Mouse (Mus musculus) C2C12 (cell line): ENCODE data around the gene Armcx4. TPM values are rescaled to one million over a fixed set of nuclear protein-coding genes. Genes with fewer than 3 reads are reported as not detected.

Experiments used
- H3K27me3 ChIP-seq: one replicate; pipeline ENCODE4 v1.6.1; 2011; ENCODE audit not compliant: control insufficient read depth, insufficient read depth, insufficient read length
- H3K36me3 ChIP-seq: one replicate; pipeline ENCODE4 v1.6.1; 2011; ENCODE audit not compliant: control insufficient read depth, insufficient read depth
- H3K4me3 ChIP-seq: one replicate; pipeline ENCODE4 v1.5.1; 2011; ENCODE audit warnings: mild to moderate bottlenecking, control low read depth; ENCODE audit not compliant: poor library complexity, insufficient read depth, severe bottlenecking
- H3K79me2 ChIP-seq: one replicate; pipeline ENCODE4 v1.6.1; 2011; ENCODE audit not compliant: control insufficient read depth, insufficient read depth
- H3K79me3 ChIP-seq: one replicate; pipeline ENCODE4 v1.6.1; 2011; ENCODE audit warnings: low read depth, control low read depth
- H3ac ChIP-seq: one replicate; pipeline ENCODE3; 2011; ENCODE audit warnings: low read depth; ENCODE audit not compliant: control insufficient read depth, insufficient read length
- CEBPB ChIP-seq: IDR thresholded peaks from one replicate; pipeline ENCODE4 v1.6.1; 2011; ENCODE audit warnings: low read depth, mild to moderate bottlenecking, control low read depth, moderate library complexity
- CTCF ChIP-seq: IDR thresholded peaks from one replicate; pipeline ENCODE4 v1.5.1; 2011; ENCODE audit not compliant: control insufficient read depth, insufficient read depth, insufficient read length
- FOSL1 ChIP-seq: IDR thresholded peaks from one replicate; pipeline ENCODE4 v1.8.0; 2011; ENCODE audit warnings: mild to moderate bottlenecking, low read length; ENCODE audit not compliant: poor library complexity, insufficient read depth, severe bottlenecking
- MAX ChIP-seq: IDR thresholded peaks from one replicate; pipeline ENCODE4 v1.6.1; 2011; ENCODE audit warnings: mild to moderate bottlenecking, control low read depth
- MYOD1 ChIP-seq: IDR thresholded peaks from one replicate; pipeline ENCODE4 v1.6.1; 2011; ENCODE audit warnings: low read depth; ENCODE audit not compliant: control insufficient read depth, insufficient read length
- MYOG ChIP-seq: IDR thresholded peaks from one replicate; pipeline ENCODE4 v1.6.1; 2011; ENCODE audit not compliant: control insufficient read depth, insufficient read length; ENCODE audit errors: extremely low read depth
- USF1 ChIP-seq: IDR thresholded peaks from one replicate; pipeline ENCODE4 v1.6.1; 2011; ENCODE audit warnings: low read depth, mild to moderate bottlenecking, control low read depth, moderate library complexity
- long read RNA-seq, 2 experiments: library from polyadenylated mRNA; unstranded; transcript quantifications; one replicate each; pipeline ENCODE4 v2.0.0; 2019 to 2020
- polyA plus RNA-seq: library from polyadenylated mRNA; unstranded; fragments of >200 nt; fragmentation: generic; extraction: Trizol; gene quantifications from one replicate; pipeline ENCODE4 v1.2.1, GENCODE M21; 2012; ENCODE audit warnings: missing spikeins

The Armcx4 gene
- 2.7 TPM for polyA plus RNA-seq
- long read RNA-seq, experiment 1, partial matches to known transcripts = 0 of 1 reads
- long read RNA-seq, experiment 1, other reads (novel, unspliced or antisense) = 1 of 1 reads
- long read RNA-seq, experiment 2, full-length matches to known transcripts = 1 of 4 reads
- long read RNA-seq, experiment 2, partial matches to known transcripts = 1 of 4 reads
- long read RNA-seq, experiment 2, other reads (novel, unspliced or antisense) = 2 of 4 reads

DNA sequence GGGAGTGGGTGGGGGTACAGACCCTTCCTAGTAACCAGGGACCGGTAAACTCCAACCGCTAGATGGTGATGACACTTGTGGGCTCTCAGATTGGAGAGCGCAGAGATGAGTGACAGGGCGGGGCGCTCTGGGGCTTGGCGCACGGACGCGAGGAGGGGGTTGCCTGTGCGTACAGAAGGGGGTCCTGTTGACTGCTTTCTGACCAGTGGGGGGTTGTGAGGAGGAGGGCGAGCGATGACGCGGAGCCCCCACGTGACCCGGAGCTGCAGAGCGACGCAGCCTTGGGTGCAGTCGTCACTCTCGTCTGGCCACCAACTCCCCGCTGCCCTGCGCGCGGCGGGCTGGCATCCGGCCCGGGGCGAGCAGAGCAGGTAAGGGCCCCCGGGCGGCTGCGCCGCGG lies at the start of gene Armcx4:
Gene Armcx4, plus strand, starts transcription at position 253 of the 400 bp plus-strand sequence.
- H3K79me3 ChIP-seq = no peaks in the 10 kb centered on the region
- H3K79me2 ChIP-seq = no peaks in the 10 kb centered on the region
- no peaks in the 10 kb centered on the region for H3K27me3 ChIP-seq
- H3K4me3 ChIP-seq = peak within 1 kb of the TSS; percentile 21
- H3K36me3 ChIP-seq = no peaks in the 10 kb centered on the region
- H3ac ChIP-seq = peak within 1 kb of the TSS; percentile 69
- no peak for TF ChIP-seq MAX
- TF ChIP-seq USF1 = peak; percentile 66
- no peak for TF ChIP-seq MYOG

DNA sequence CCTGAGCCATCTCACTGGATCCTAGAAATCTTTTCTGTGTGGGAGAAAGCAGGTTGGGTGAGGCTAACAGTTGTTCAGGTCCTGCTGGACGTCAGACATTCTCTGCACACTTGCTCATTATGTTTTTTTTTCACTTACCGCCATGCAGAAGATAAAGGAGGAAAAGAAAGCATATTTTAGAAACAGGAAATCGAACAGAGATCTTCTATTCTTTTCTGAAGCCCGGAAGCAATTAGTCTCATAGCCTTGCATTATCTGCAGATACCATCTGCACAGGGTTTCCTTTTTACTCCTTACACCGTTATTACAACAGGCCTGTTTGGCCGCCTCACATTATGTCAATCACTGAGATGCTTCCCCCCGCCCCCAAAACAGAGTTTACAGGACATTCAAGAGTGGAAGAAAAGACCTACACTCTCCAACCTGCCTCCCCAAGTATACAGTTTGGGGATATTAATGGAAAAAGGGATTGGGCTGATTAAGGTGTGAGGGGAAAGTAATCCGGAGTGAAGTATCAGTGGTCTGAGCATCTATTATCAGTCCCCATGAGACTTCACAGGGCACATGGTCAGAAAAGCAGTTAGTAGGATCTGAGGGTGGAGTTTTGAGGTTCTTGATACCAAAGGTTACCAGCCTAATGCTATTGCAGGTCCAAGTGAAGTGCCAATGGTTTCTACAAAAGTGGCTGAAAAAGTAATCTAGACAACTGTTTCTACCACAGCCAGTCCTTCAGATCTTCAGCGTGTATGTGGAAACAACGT lies 45.1 kb upstream of the Armcx4 start:
- Histone ChIP-seq H3K36me3 (no peaks in the 10 kb centered on the region), H3K79me2 (no peaks in the 10 kb centered on the region), H3K79me3 (no peaks in the 10 kb centered on the region), H3K4me3 (no peak overlapping the region), H3K27me3 (no peaks in the 10 kb centered on the region), H3ac (no peak overlapping the region)
- TF ChIP-seq MYOG (no peak), USF1 (no peak), FOSL1 (no peak), CTCF (no peak), MAX (no peak), CEBPB (no peak), MYOD1 (no peak)

DNA sequence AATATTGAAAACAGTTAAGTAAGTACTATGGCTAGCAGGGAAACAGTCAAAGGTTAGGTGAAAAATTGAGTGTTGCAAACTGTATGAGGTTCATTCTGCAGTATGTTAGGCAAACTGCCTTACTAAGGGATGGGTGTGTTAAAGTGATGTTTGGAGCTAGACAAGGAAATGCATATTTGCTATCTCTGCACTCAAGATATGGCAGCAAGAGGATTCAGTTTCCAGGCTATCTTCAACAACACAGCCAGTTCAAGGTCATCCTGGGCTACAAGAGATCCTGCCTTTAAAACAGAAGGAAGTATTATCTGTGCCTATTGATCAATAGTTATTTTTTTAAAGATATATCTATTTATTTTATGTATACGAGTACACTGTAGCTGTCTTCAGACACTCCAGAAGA lies 40.0 kb upstream of the Armcx4 start:
- Histone ChIP-seq H3K27me3 (no peaks in the 10 kb centered on the region), H3K79me3 (no peaks in the 10 kb centered on the region), H3ac (no peak overlapping the region), H3K79me2 (no peaks in the 10 kb centered on the region), H3K36me3 (no peaks in the 10 kb centered on the region), H3K4me3 (no peak overlapping the region)
- no peak for TF ChIP-seq CTCF
- TF ChIP-seq MYOG = no peak
- TF ChIP-seq CEBPB = no peak
- no peak for TF ChIP-seq USF1
- no peak for TF ChIP-seq FOSL1
- no peak for TF ChIP-seq MYOD1
- TF ChIP-seq MAX = no peak

DNA sequence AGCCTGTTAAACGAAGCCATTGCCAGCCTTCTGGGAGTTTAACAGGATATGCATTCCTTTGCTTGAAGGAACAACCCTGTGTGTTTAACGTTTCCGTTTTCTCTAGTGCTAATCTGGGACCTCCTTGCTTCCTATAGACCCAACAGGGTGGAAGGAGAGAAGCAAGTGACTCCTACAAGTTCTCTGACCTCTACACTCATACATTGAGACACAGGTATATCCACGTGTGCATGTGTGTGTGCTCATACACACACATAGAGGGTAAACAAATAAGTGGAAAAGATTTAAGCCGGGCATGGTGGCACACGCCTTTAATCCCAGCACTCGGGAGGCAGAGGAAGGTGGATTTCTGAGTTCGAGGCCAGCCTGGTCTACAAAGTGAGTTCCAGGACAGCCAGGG lies 38.9 kb upstream of the Armcx4 start:
- Histone ChIP-seq H3K27me3 (no peaks in the 10 kb centered on the region), H3K4me3 (no peak overlapping the region), H3K36me3 (no peaks in the 10 kb centered on the region), H3K79me3 (no peaks in the 10 kb centered on the region), H3ac (no peak overlapping the region), H3K79me2 (no peaks in the 10 kb centered on the region)
- no peak for TF ChIP-seq MYOD1
- no peak for TF ChIP-seq FOSL1
- no peak for TF ChIP-seq MAX
- TF ChIP-seq USF1 = no peak
- TF ChIP-seq CEBPB = no peak
- TF ChIP-seq CTCF = no peak
- no peak for TF ChIP-seq MYOG

GRCm38 (mm10) chrX:134648031-134648692 lies 38.2 kb upstream of the Armcx4 start:
- Histone ChIP-seq H3K79me2 (no peaks in the 10 kb centered on the region), H3K79me3 (no peaks in the 10 kb centered on the region), H3ac (no peak overlapping the region), H3K27me3 (no peaks in the 10 kb centered on the region), H3K36me3 (no peaks in the 10 kb centered on the region), H3K4me3 (no peak overlapping the region)
- no peak for TF ChIP-seq USF1
- no peak for TF ChIP-seq MYOD1
- no peak for TF ChIP-seq FOSL1
- TF ChIP-seq CTCF = no peak
- TF ChIP-seq MYOG = no peak
- no peak for TF ChIP-seq MAX
- TF ChIP-seq CEBPB = no peak
